Mouse (Mus musculus) stomach, adult 2 months (tissue): ENCODE results near the gene Zfp53. TPM values are rescaled to one million over a fixed set of nuclear protein-coding genes. Genes with fewer than 3 reads are reported as not detected.

Experiments
- polyA plus RNA-seq: library from polyadenylated mRNA; depleted of rRNA; stranded (reverse); fragments of >200 nt; gene quantifications from 2 replicates; pipeline ENCODE4 v1.2.3, GENCODE M21; 2012; rRNA removed

The Zfp53 gene
- polyA plus RNA-seq: 0.86 and 0.95 TPM in 2 replicates

GRCm38 (mm10) chr17:21488760-21489499, at the start of gene Zfp53:
Gene Zfp53 (plus strand): TSS chr17:21488998.

GRCm38 (mm10) chr17:21450138-21450704, 38.6 kb upstream of the Zfp53 start, which contains the start of gene Zfp51:
Gene Zfp51 (plus strand): TSS chr17:21450374.

GRCm38 (mm10) chr17:21535096-21536001, 46.6 kb downstream of the Zfp53 start, which contains the start of gene Zfp52:
Gene Zfp52 (plus strand): TSS chr17:21535539.

Other genes with a start within 250 kb of the Zfp53 start
- not detected in 2 replicates for gene Vmn1r235, start 232.6 kb upstream of the Zfp53 start, polyA plus RNA-seq
- not detected in 2 replicates for gene Vmn1r236, start 206.1 kb upstream of the Zfp53 start, polyA plus RNA-seq
- gene Vmn1r237, start 177.1 kb upstream of the Zfp53 start, polyA plus RNA-seq: not detected in 2 replicates
- gene Zfp677, start 105.2 kb upstream of the Zfp53 start, polyA plus RNA-seq: 0.02 TPM in 1 of 2 replicates, not detected in the other
- gene Zfp54, start 65.8 kb upstream of the Zfp53 start, polyA plus RNA-seq: not detected in 2 replicates
- 0.02 and 0.10 TPM in 2 replicates for gene Zfp51, start 38.6 kb upstream of the Zfp53 start, polyA plus RNA-seq
- 0.06 TPM in 1 of 2 replicates, not detected in the other for gene Zfp52, start 46.5 kb downstream of the Zfp53 start, polyA plus RNA-seq
- 0.06 and 0.11 TPM in 2 replicates for gene Zfp948, start 78.0 kb downstream of the Zfp53 start, polyA plus RNA-seq
- gene Zfp983, start 161.6 kb downstream of the Zfp53 start, polyA plus RNA-seq: 0.02 and 0.05 TPM in 2 replicates
- not detected in 2 replicates for gene Gm10226, start 202.9 kb downstream of the Zfp53 start, polyA plus RNA-seq
- 0.10 and 0.11 TPM in 2 replicates for gene Zfp760, start 218.7 kb downstream of the Zfp53 start, polyA plus RNA-seq
- gene Zfp229, start 241.8 kb downstream of the Zfp53 start, polyA plus RNA-seq: 0.64 and 1.1 TPM in 2 replicates